Mouse (Mus musculus) layer of hippocampus, adult 9-11 months (tissue): ENCODE measurements at regions not wholly inside any gene's neighbourhood (a gene's known extent, or its start where the extent isn't known, plus 50 kb on each side); places are given as distances from the start of the nearest gene placed in this dataset.
"Not testable (repeated sequence)": the region's sequence is repeated elsewhere in the genome, so short reads cannot be mapped to it uniquely, and the experiment has no call there.

Source experiments
- DNase-seq: peaks from one replicate; pipeline ENCODE4 v3.0.0; 2022

DNA sequence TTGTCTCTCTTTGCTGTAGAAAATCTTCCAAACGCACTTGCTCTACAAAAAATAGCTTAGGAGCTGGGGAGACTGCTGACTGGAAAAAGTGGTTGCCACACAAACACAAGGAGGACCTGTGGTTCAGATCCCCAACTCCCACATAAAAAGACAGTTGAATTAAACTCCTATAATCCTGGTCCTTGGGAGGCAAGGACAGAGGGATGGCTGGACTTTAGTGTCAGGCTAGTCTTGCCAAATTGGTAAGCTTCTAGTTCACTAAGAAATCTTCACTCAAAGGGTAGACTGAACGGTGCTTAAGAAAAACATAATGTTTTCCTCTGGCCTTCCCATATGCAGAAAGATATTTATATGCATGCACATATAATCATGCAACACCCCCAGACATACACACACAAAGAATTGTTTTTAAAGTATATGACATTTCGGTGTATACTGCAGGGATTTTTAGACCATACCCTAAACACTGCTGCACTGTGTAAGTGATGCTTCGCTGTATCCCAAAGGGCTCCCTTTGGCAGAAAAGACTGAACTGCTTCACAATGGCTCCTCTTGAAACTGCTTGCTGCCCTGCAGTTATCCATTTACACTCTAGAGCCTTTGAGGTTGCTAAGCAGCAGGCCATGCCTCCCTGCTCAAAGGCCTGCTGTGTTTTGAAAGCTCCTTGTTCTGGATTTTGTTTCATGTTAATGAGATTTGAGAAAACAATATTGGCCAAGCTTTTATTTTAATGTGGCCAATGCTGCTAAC lies 1299.3 kb downstream of the Zfp704 start:
- DNase-seq: no peak

GRCm38 (mm10) chr3:8307296-8307695 lies 1302.6 kb downstream of the Zfp704 start:
- no peak for DNase-seq

GRCm38 (mm10) chr3:8304784-8305183 lies 1305.1 kb downstream of the Zfp704 start:
- no peak for DNase-seq

DNA sequence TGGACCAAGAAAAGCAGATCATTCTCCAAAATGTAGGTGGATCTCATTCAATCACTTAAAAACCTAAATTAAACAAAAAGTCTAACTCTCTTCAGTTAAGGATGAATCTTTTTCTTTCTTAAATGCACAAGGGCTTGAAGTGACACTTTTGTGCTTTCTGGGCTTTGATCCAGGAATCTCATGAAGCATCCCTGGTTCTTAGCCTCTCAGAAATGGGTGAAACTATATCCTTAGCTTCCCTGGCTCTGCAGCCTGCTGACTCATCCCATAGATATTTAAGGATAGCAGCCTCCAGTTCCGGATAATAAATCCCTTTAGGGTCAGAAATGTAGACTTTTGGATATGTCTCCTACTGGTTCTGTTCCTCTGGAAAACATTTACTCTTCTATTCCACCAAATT lies 1316.8 kb downstream of the Zfp704 start:
- DNase-seq: no peak

DNA sequence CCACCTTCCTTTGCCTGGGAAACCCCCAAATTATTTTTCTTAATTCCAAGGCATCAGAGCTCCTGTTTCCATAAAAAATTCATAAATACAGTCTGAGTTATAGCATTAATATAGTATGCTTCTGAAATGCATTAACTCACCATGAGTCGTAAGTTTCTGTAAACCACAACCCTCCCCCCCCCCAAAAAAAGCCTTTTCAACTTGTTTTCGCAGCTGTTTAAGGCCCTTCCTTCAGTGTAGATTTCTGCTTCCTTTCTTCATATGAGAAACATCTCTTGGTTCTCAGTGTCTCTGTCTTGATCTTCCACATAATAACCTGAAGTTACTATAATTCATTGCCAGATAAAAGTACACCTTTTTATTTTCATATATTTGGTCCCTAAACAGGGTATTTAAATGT lies 1320.3 kb downstream of the Zfp704 start:
- no peak for DNase-seq

- DNase-seq: no peak
These were observed 1321.4 kb downstream of the Zfp704 start for GRCm38 (mm10) chr3:8288437-8288836.

DNA sequence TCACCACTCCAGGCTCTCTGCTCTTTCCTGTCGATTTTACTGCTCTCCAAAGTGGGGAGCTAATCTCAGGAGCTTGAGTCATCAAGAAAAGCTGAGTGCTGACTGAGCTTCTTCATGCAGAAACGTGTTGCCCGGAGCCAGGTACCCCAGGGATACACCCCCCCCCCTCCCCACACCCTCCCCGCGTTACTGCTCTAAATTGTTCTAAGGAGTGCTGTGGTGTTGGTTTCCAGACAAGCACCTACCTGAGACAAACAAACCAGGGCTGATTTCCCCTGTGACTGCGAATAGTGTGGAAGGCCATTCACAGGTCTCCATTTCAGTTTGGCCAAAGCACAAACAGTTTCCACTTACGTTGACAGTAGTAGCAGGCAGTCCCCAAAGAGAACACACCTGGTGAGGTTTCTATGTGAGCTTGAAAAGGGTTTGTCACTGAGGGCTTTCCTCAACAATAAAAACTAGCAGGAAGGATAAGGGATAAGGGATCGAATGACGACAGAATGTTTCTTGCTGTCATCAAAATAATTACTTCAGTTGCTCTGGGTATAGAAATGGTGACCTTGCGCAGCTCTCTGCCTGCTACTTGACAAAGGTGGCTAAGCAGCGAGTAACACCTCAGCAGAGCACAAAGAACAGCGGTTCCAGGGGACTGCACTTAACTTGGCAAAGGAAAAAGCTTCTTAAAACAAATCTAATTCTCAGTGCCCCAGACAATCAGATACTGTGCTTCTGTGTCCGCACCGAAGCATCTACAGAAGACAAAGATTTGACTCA lies 1325.0 kb downstream of the Zfp704 start:
- no peak for DNase-seq

GRCm38 (mm10) chr3:8282411-8282810 lies 1327.5 kb downstream of the Zfp704 start:
- DNase-seq: no peak

GRCm38 (mm10) chr3:8276661-8277060 lies 1333.2 kb downstream of the Zfp704 start:
- no peak for DNase-seq

DNA sequence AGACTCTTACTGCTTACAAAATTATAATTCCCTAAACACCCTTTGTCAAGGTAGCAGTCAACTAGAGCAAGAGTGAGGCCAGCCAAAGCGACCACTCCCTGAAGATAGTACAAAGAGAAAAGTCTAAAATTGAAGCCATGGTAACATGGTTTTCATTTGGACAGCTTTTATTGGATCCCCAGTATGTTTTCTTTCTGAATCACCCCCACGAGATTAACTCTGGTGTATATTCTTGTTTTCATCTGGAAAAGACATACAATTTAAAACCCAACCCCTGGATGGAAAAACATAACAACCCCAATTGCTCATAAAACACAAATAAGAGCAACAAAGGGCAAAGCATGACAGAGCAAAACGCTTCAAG lies 1339.0 kb downstream of the Zfp704 start:
- no peak for DNase-seq

DNA sequence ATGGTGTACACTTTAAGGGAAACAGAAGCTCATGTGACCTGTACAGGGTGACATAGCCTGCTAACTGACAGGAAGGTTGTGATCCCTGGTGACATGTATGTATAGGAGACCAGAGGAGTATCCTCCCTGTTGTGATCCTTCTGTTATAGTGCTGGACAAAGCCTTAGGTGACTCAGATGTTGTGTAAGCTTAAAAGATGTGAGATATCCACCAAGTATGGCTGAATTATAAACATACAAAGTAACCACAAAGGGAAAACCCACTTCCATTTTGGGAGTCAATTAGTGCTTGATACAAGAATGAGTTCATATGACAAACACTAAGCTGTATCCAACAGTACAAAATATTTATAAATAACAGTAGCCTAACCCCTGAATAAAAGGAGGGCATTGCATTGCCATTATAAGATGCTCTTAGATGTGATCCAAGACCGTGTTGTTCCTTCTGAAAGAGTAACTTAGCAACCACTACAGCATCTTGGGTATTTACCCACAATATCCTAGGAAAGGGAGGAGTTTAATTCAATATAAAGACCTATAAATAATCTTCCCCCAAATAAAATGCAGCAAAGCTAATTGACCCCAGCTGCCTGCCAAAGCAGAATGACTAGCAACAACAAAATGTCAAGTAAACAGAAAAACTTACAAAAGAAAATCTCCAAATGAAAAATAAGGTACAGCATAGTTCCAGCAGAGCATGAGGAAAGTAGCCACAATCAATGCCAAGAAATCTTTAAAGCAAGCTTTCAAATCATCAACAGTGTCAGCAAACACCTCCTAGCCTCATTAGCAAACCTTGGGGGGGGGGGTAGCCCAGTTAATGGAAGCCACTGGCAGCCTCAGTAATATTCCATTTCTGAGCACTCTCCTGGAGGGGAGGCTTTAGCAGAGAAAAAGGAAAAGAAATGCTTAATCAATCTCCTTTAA lies 1339.6 kb downstream of the Zfp704 start:
- no peak for DNase-seq

DNA sequence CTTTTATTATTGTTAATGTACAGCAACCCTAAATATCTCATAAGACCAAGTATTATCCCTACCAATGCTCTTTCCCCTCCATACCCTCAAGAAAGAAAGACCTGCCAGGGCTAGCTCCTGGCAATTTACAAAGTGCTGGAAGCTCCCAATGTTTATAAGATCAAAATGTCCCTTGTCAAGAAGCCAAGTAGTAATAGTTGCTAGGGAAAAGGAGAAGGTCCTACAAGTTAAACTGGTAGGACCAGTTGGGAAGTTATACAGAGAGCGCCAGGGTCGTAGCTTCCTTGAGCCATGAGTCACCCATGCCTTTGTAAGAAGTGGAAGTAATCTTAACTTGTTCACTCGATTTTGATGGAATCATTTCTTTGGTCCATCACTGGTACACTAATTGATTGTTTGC lies 1344.1 kb downstream of the Zfp704 start:
- no peak for DNase-seq

DNA sequence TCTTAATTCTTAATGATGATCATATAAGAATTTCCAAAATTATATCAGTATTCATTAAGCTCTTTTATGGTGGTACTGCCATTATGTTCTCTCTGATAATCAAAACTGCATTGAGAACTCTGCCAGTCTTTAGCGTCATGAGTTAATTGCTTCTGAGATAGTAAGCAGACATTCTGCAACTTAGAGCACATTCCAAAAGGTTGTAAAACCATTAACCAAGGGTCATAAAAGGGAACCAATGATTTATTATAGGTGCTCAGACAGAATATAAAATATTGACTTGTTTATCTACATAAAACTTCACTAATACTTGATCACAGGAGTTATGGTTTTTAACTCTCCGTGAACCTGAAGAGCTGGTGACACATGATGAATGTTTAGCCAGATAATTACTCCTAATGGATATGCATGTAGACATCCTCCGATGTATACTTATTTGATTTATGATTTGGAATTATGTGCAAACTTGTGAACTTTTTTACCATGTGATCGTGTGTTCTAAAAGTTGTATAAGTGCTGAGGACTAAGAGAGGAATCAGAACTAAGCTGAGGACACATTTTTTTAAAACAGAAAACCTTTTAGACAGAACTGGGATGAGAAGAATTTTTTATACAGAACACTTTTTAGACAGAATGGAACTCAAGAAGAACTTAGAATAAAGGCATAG lies 1345.4 kb downstream of the Zfp704 start:
- DNase-seq: no peak

- DNase-seq: no peak
These were observed 1352.6 kb downstream of the Zfp704 start for GRCm38 (mm10) chr3:8257293-8257692.

DNA sequence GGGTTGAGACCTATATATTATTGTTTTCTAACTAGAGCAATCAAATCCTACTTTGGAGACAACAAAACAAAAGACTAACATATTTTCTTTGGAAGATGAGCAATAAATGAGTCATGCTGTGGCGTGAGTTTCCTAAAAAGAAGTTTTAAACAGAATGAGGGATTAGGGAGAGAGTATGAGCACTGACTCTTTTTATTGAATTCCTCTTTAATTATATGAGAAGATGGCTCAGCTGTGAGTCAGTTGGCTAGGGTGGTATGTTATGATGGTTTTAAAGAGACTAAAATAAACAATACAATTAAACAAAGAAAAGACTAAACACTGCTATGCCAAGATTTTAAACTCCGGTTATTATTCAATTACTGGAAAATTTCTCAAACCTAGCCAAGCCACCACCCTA lies 1357.6 kb downstream of the Zfp704 start:
- DNase-seq: no peak

GRCm38 (mm10) chr3:8248911-8249310 lies 1361.0 kb downstream of the Zfp704 start:
- no peak for DNase-seq

- peak; percentile 14 for DNase-seq
These were observed 1364.1 kb downstream of the Zfp704 start for GRCm38 (mm10) chr3:8245822-8246221.

GRCm38 (mm10) chr3:8245195-8245789 lies 1364.6 kb downstream of the Zfp704 start:
- DNase-seq: peak; percentile 9

GRCm38 (mm10) chr3:8244526-8245194 lies 1365.2 kb downstream of the Zfp704 start:
- not testable (repeated sequence) for DNase-seq

DNA sequence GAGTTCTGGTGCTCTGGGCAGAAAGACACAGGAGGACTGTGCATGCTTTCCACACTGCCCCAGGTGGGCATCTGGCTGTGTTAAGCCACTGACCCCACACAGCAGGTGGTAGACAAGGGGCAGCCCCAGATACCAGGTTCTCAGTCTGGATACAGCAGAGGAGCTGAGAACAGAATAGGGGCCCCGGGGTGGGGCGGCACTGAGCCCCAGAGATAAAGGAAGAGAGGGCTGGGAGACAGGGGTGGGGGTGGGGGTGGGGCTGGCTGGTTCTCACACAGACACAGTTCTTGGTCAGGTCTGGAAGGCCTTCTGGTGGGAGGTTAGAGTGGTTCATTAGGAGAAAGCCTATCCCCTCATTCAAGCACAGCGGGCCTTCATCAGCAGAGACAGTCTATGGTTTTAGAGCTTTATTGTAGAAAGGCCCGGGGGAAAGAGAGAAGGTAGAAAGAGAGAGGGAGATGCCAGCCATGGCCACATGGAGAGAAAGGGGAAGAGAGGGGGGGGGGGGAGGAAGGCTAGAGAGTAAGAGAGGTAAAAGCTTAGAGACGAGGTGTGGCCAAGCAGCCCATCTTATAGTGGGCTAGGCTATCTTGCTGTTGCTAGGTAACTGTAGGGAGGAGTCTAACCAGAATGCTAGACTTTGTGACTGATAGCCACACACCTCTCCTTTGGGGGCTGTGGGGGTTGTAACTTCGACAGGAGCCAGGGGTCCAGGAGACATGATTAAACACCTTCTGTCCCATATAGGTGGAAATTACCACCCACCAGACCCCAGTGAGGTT lies 1403.1 kb downstream of the Zfp704 start:
- DNase-seq: no peak

DNA sequence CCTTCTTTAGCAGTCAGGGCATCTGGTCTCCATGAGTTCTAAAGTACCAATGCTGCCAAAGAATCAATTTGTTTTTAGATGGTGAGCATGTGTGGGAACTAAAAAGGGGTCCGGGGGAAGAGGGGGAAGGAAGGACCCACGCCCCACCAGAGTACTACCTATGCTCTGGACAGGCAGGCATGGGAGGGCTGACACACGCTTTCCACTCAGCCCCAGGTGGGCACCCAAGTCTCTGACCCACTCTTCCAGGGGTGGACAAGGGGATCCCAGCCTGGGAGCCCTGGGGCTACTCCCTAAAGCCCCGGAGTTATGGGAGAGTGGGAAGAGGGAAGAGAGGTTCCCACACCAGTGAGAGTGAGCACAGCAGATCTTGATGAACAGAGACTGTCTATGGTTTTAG lies 1446.9 kb downstream of the Zfp704 start:
- DNase-seq: no peak
